Mouse (Mus musculus) left cerebral cortex, adult 8-10 months (tissue): ENCODE results near the gene Scrn3. TPM values are rescaled to one million over a fixed set of nuclear protein-coding genes. Genes with fewer than 3 reads are reported as not detected.

ENCODE experiments used
- DNase-seq, 2 experiments: peaks; one replicate each; pipeline ENCODE4 v3.0.0; 2022; ENCODE audit warnings: low spot score in 2 of 2
- total RNA-seq, 4 experiments: library from RNA; stranded (reverse); gene quantifications; 2 replicates each; pipeline ENCODE4 v1.2.4; 2022

Scrn3 gene
- total RNA-seq, 4 experiments from 2014 or later = 21.0 to 29.3 (median 24.2) TPM

GRCm38 (mm10) chr2:73380298-73380975 is 68.0 kb downstream of the Scrn3 start:
- DNase-seq = no peak

- DNase-seq = no peak
These were observed 72.8 kb downstream of the Scrn3 start for GRCm38 (mm10) chr2:73385172-73385571.

GRCm38 (mm10) chr2:73385641-73386355 is 73.4 kb downstream of the Scrn3 start:
- DNase-seq = peak in 1 of 2 experiments; percentile 22

GRCm38 (mm10) chr2:73386356-73387046 is 74.1 kb downstream of the Scrn3 start, which contains the start of gene Gpr155:
Gene Gpr155, minus strand, starts transcription at chr2:73386572.
- peak; percentile 93 to 99 for DNase-seq

Other genes with a start within 250 kb of the Scrn3 start
- gene Ola1, start 93.7 kb upstream of the Scrn3 start, total RNA-seq = 100 to 1,000 TPM in 3 of 4 experiments, 10 to 100 TPM in 1; 88.6 to 104 (median 102) TPM
- 1 to 10 TPM; 4.9 to 5.9 (median 5.3) TPM for gene Sp9, start 40.7 kb upstream of the Scrn3 start, total RNA-seq
- 10 to 100 TPM; 25.9 to 28.4 (median 28.0) TPM for gene Cir1, start 100 bp downstream of the Scrn3 start, total RNA-seq
- 10 to 100 TPM; 43.1 to 50.3 (median 45.5) TPM for gene Gpr155, start 74.0 kb downstream of the Scrn3 start, total RNA-seq
- 10 to 100 TPM in 2 of 4 experiments, 1 to 10 TPM in 2; 9.3 to 16.6 (median 12.8) TPM for gene Wipf1, start 217.1 kb downstream of the Scrn3 start, total RNA-seq